Mouse (Mus musculus): ENCODE results near the gene Plp2. TPM values are rescaled to one million over a fixed set of nuclear protein-coding genes. Genes with fewer than 3 reads are reported as not detected.

Gene Plp2
- polyA plus RNA-seq, 1 experiment from 2014 or later, result 20.5 TPM

- 20% methylated on average over 27 of the region's 27 CpGs for WGBS
- peak overlapping the region; percentile 29 for H3K4me3 ChIP-seq
- no peak overlapping the region for H3K9ac ChIP-seq
- H3K9me3 ChIP-seq, result no peaks in the 10 kb centered on the region
- H3K27ac ChIP-seq (replicated peaks), result no peak overlapping the region
- H3K36me3 ChIP-seq, result no peaks in the 10 kb centered on the region
- H3K4me1 ChIP-seq (replicated peaks), result no peaks in the 10 kb centered on the region
- ATAC-seq (ENCODE audit: low FRiP score, low read depth), result peak; percentile 88
- peak overlapping the region; percentile 57 for H3K4me2 ChIP-seq
- no peaks in the 10 kb centered on the region for H3K27me3 ChIP-seq
Measured at GRCm38 (mm10) chrX:7679405-7680056, 8.3 kb upstream of the Plp2 start.

DNA sequence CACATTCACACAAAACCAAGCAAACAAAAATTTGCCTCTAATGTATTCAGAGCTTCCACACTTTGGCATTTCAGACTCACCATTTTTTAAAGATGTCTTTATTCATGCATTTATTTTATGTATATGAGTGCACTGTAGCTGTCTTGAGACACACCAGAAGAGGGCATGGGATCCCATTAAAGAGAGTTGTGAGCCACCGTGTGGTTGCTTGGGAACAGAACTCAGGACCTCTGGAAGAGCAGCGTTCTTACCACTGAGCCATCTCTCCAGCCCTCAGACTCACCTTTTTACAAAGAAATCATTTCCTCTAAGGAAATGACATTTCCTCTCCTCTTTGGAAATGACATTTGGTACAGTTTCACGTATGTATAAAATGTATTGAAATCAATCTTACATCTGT is 7.8 kb upstream of the Plp2 start:
- WGBS, result 46% methylated on average over 3 of the region's 3 CpGs
- Histone ChIP-seq H3K4me3 (no peak overlapping the region), H3K4me2 (no peak overlapping the region), H3K27me3 (no peaks in the 10 kb centered on the region), H3K27ac (replicated peaks) (no peak overlapping the region), H3K4me1 (replicated peaks) (no peaks in the 10 kb centered on the region), H3K9me3 (no peaks in the 10 kb centered on the region), H3K9ac (no peak overlapping the region), H3K36me3 (no peaks in the 10 kb centered on the region)
- ATAC-seq (ENCODE audit: low FRiP score, low read depth), result no peak

DNA sequence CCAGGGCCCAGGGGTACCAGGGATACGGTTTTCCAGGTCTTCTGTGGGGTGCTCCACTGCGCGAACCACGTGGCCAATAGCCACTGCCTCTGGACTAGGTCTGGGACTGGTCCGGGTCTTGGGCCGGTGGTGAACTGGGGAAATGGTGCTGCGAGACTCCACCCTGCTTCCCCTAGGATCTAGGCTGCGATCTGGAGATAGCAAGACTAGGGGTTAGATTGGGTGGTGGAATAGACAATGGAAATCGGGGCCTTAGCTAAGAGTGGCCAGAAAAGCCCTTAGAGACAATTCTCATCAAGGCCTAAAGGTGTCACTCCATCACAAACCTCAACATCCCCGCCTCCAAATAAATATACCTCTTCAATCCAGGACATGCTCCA is 3.8 kb upstream of the Plp2 start:
- no peak overlapping the region for H3K9ac ChIP-seq
- 40% methylated on average over 10 of the region's 10 CpGs for WGBS
- H3K4me2 ChIP-seq, result peak overlapping the region; percentile 53
- H3K9me3 ChIP-seq, result no peaks in the 10 kb centered on the region
- H3K4me3 ChIP-seq, result peak overlapping the region; percentile 30
- H3K27ac ChIP-seq (replicated peaks), result no peak overlapping the region
- ATAC-seq (ENCODE audit: low FRiP score, low read depth), result peak; percentile 23; the same call in 1 of the 2 replicates
- no peaks in the 10 kb centered on the region for H3K27me3 ChIP-seq
- no peaks in the 10 kb centered on the region for H3K4me1 ChIP-seq (replicated peaks)
- no peaks in the 10 kb centered on the region for H3K36me3 ChIP-seq

DNA sequence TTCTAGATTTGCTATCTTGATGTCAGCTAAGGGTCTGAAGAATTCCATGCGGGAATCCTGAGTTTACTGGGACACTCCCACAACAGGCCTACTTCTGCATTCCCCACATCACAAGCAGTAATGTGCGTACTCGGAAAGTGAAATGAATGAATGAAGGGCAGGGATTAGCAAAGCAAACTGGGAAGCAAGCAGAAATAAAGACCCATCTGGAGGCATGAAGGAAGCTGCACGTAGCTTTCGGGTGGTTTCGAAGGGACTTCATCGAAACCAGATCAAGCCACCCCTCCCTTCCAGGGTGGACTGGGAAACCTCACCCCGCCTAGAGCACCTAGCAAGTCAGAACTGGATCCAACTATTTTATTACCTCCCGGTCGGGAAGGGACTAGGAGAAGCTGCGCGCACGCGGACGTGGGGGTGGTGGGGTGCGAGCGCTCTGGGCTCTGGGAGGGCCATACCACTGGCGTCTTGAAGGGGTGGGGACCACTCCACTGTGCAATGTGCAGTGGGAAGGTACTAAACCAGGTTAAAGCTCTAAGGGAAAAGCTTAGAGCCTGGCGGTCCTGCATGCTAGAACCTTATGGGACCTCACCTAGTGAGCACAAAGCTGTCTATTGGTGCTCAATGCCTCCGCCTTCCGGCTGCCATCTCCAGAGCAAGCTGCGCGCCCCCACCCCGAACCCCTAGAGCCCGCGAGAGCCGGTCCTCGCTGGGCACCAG is 3.3 kb upstream of the Plp2 start:
- H3K27me3 ChIP-seq, result no peaks in the 10 kb centered on the region
- H3K27ac ChIP-seq (replicated peaks), result no peak overlapping the region
- H3K36me3 ChIP-seq, result no peaks in the 10 kb centered on the region
- H3K4me1 ChIP-seq (replicated peaks), result no peaks in the 10 kb centered on the region
- H3K9me3 ChIP-seq, result no peaks in the 10 kb centered on the region
- 36% methylated on average over 28 of the region's 28 CpGs for WGBS
- peak overlapping the region; percentile 30 for H3K4me3 ChIP-seq
- H3K9ac ChIP-seq, result no peak overlapping the region
- peak overlapping the region; percentile 53 for H3K4me2 ChIP-seq
- ATAC-seq (ENCODE audit: low FRiP score, low read depth), result peak; percentile 19; the same call in 1 of the 2 replicates

- Histone ChIP-seq H3K27ac (replicated peaks) (no peak overlapping the region), H3K4me1 (replicated peaks) (no peaks in the 10 kb centered on the region), H3K36me3 (no peaks in the 10 kb centered on the region), H3K4me2 (peak overlapping the region; percentile 53), H3K4me3 (no peak overlapping the region), H3K9me3 (no peaks in the 10 kb centered on the region), H3K9ac (no peak overlapping the region), H3K27me3 (no peaks in the 10 kb centered on the region)
- WGBS, result 49% methylated on average over 12 of the region's 12 CpGs
- ATAC-seq (ENCODE audit: low FRiP score, low read depth), result no peak
Measured at GRCm38 (mm10) chrX:7673578-7674281, 2.5 kb upstream of the Plp2 start.

- ATAC-seq (ENCODE audit: low FRiP score, low read depth), result no peak
- Histone ChIP-seq H3K9ac (no peak overlapping the region), H3K4me1 (replicated peaks) (no peaks in the 10 kb centered on the region), H3K27ac (replicated peaks) (no peak overlapping the region), H3K9me3 (no peaks in the 10 kb centered on the region), H3K4me3 (no peak overlapping the region), H3K4me2 (no peak overlapping the region), H3K27me3 (no peaks in the 10 kb centered on the region), H3K36me3 (no peaks in the 10 kb centered on the region)
- 56% methylated on average over 6 of the region's 6 CpGs for WGBS
Measured at GRCm38 (mm10) chrX:7672739-7673138, 1.5 kb upstream of the Plp2 start.

DNA sequence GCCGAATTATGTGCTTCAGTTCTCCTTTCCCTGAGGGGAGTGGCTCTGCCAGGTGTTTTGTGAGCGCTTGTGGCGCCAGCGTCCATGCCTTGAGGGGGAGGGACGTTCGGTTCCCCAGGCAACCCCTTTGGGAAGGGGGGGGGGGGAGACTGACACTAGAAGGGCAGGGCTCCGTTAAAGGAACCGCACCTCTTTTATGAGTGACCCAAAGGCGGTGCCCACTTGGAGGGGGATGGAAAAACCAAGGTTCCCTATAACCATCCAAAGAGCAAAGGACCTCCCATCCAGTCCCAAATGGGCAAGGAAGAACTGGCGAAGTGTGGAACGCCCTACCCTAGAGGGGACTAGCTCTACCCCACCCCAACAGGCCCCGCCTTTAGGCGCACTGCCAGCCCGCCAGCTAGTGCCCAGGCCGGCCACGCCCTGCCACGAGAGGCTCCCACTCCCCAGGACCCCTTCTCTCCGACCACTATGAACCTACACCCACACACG is 754 bp downstream of the Plp2 start:
- Histone ChIP-seq H3K4me3 (peak overlapping the region; percentile 35), H3K36me3 (no peaks in the 10 kb centered on the region), H3K4me2 (peak overlapping the region; percentile 54), H3K9me3 (no peaks in the 10 kb centered on the region), H3K9ac (peak overlapping the region; percentile 25; the same call in 1 of the 2 replicates), H3K27ac (replicated peaks) (no peak overlapping the region), H3K27me3 (no peaks in the 10 kb centered on the region), H3K4me1 (replicated peaks) (no peaks in the 10 kb centered on the region)
- peak; percentile 42; the same call in 1 of the 2 replicates for ATAC-seq (ENCODE audit: low FRiP score, low read depth)
- WGBS, result 18% methylated on average over 12 of the region's 19 CpGs

DNA sequence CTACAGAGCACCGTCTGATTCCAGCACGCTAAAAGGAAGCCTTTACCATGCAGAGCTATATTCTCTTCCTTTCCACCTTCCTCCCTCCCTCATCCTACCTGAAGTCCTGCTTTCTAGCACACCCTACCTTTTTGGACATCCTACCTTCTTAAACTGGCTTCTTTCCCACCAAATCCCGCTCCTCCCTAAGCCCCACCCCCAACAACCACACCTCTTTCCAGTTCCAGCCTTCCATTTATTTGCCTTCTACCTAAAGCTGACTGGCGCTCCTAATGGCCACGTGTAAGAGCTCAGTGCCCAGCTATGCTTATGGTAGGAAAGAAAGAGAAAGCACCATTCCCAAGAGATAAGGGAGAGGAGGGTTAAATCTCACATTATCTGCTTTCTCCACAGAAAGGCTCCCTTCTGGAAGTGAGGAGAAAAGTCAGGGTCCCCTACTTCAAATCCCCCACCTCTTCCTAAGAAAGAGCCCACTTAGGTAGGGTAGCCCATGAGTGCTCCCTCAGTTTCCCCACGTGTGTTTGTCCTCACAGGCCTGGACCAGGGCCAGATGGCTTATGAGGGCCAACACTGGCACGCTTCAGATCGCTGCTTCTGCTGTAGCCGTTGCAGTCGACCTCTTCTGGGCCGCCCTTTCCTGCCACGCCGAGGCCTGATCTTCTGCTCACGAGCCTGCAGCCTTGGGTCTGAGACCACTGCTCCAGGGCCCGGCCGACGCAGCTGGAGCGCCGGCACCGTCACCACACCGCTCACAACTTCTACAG is 5.3 kb downstream of the Plp2 start:
- WGBS, result 81% methylated on average over 21 of the region's 21 CpGs
- no peak for ATAC-seq (ENCODE audit: low FRiP score, low read depth)
- no peaks in the 10 kb centered on the region for H3K4me1 ChIP-seq (replicated peaks)

DNA sequence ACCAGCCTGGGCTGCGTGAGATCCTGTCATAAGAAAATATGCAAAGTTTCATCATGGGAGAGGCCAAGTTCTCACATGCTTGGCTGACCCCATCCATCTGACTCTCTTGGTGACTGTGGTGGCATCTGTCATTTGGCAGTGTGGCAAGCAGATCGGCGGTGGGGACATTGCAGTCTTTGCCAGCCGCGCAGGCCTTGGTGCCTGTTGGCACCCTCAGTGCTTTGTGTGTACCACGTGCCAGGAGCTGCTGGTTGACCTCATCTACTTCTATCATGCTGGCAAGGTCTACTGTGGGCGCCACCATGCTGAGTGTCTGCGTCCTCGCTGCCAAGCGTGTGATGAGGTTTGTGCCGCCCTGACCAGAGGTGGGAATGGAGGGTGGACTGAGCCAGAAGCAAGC is 6.4 kb downstream of the Plp2 start:
- H3K4me1 ChIP-seq (replicated peaks), result no peaks in the 10 kb centered on the region
- ATAC-seq (ENCODE audit: low FRiP score, low read depth), result peak; percentile 77
- no peak overlapping the region for H3K9ac ChIP-seq
- 80% methylated on average over 11 of the region's 11 CpGs for WGBS
- H3K9me3 ChIP-seq, result no peaks in the 10 kb centered on the region
- no peaks in the 10 kb centered on the region for H3K27me3 ChIP-seq
- no peak overlapping the region for H3K4me2 ChIP-seq
- H3K36me3 ChIP-seq, result no peaks in the 10 kb centered on the region
- H3K4me3 ChIP-seq, result no peak overlapping the region
- H3K27ac ChIP-seq (replicated peaks), result no peak overlapping the region

More for the DNA sequence above, 5.3 kb downstream of the Plp2 start:
- Histone ChIP-seq H3K27me3 (no peaks in the 10 kb centered on the region), H3K9me3 (no peaks in the 10 kb centered on the region), H3K4me2 (no peak overlapping the region), H3K36me3 (no peaks in the 10 kb centered on the region), H3K9ac (no peak overlapping the region), H3K4me3 (no peak overlapping the region), H3K27ac (replicated peaks) (no peak overlapping the region)

DNA sequence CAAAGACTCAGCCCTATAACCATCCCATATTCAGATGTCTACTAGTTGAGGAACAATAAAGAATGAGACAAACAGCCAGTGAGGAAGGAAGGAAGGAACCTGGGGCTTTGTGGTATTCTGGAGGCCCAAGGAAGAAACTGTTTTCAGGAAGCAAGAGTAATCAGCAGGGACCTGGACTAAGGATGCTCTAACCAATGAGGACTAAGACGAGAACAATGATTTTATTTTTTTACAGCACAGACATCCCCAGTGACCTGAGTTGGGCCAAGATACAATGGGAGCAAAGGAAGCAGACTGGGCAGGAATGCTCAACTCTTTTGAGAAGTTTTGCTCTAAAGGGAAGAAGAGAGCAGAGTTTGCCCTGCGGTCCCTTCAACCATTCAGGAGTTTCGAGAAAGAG is 8.3 kb downstream of the Plp2 start:
- Histone ChIP-seq H3K27me3 (no peaks in the 10 kb centered on the region), H3K4me2 (no peak overlapping the region), H3K9me3 (no peaks in the 10 kb centered on the region), H3K36me3 (no peaks in the 10 kb centered on the region), H3K27ac (replicated peaks) (no peak overlapping the region), H3K4me1 (replicated peaks) (no peaks in the 10 kb centered on the region), H3K9ac (no peak overlapping the region), H3K4me3 (no peak overlapping the region)
- 92% methylated on average over 3 of the region's 3 CpGs for WGBS
- no peak for ATAC-seq (ENCODE audit: low FRiP score, low read depth)

DNA sequence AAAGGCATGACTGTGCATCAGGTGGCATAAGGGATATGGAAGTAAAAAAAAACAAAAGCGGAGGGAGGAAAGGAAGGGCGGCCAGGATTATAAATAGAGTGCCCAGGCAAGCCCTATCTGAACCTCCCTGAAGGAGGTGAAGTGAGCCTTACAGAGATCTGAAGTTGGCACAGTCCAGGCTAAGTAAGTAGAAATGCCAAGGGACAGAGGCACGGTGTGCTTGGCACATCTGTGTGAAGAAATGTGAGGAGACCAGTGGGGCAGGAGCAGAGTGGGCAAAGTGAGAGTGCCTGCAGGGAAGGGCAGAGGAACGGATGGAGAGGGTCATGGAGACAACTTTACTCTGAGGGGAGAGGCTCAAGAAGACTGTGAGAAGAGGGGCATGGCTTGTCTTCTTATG is 10.1 kb downstream of the Plp2 start:
- no peak for ATAC-seq (ENCODE audit: low FRiP score, low read depth)
- Histone ChIP-seq H3K9ac (no peak overlapping the region), H3K36me3 (no peaks in the 10 kb centered on the region), H3K4me3 (no peak overlapping the region), H3K4me1 (replicated peaks) (no peaks in the 10 kb centered on the region), H3K27ac (replicated peaks) (no peak overlapping the region), H3K4me2 (no peak overlapping the region), H3K9me3 (no peaks in the 10 kb centered on the region), H3K27me3 (no peaks in the 10 kb centered on the region)
- WGBS, result 88% methylated on average over 4 of the region's 4 CpGs

Measured in hindbrain, embryonic 15.5 days (tissue).